Mouse (Mus musculus): ENCODE data around the gene Alkbh6. TPM values are rescaled to one million over a fixed set of nuclear protein-coding genes. Genes with fewer than 3 reads are reported as not detected.

The Alkbh6 gene
- total RNA-seq (2012; rRNA removed) (15.0 and 16.2 TPM in 2 replicates), polyA plus RNA-seq (2012; ENCODE audit: insufficient read depth in 1 of 2, insufficient read length in 2 of 2, low read depth in 1 of 2, low replicate concordance in 2 of 2, missing spikeins in 1 of 2) (10 to 100 TPM in 1 of 2 experiments, not detected in 1; 24.6 TPM)

- DNase-seq (ENCODE audit: low read depth, low spot score), result peak; percentile 98
- no peaks in the 10 kb centered on the region for H3K27me3 ChIP-seq (ENCODE audit: control insufficient read depth in 1 of 2, insufficient read depth in 2 of 2, low read length in 2 of 2)
- peaks cover 0 to 13% of the 10 kb centered on the region in 2 experiments; a peak in 3 of 4 replicates for H3K4me1 ChIP-seq (ENCODE audit: control insufficient read depth in 1 of 2, insufficient read depth in 2 of 2, low read length in 2 of 2)
- H3K79me2 ChIP-seq (ENCODE audit: control insufficient read depth, insufficient read depth, low read length, poor library complexity), result no peaks in the 10 kb centered on the region; the same call in 1 of the 2 replicates
- peak within 1 kb of the TSS; percentile 59 to 92 for H3K4me3 ChIP-seq (ENCODE audit: control insufficient read depth in 1 of 2, insufficient read depth in 1 of 2, low read depth in 2 of 2, low read length in 2 of 2)
- H3K36me3 ChIP-seq (ENCODE audit: control insufficient read depth in 1 of 2, insufficient read depth in 2 of 2, low read length in 2 of 2), result no peaks in the 10 kb centered on the region
- TF ChIP-seq CTCF (IDR thresholded peaks at IDR 0.05 in 2 of 3, conservative IDR thresholded peaks at IDR 0.05 in 1 of 3; ENCODE audit: control insufficient read depth in 1 of 3, insufficient read depth in 1 of 3, low read depth in 2 of 3, low read length in 3 of 3, poor library complexity in 1 of 3, severe bottlenecking in 1 of 3), result no peak
- TF ChIP-seq SIN3A (IDR thresholded peaks at IDR 0.05; ENCODE audit: low read length), result peak; percentile 81
- TF ChIP-seq ZKSCAN1 (IDR thresholded peaks at IDR 0.05; ENCODE audit: low read depth, low read length), result no peak
- TF ChIP-seq NRF1 (IDR thresholded peaks at IDR 0.05; ENCODE audit: insufficient read depth, low read depth, low read length, poor library complexity, severe bottlenecking), result peak; percentile 69
- peak; percentile 69; the same call in 1 of the 2 replicates for TF ChIP-seq MAZ (IDR thresholded peaks at IDR 0.05; ENCODE audit: low read depth, low read length)
- no peak for TF ChIP-seq ZC3H11A (IDR thresholded peaks at IDR 0.05; ENCODE audit: low read depth, low read length)
- peak; percentile 94 for TF ChIP-seq NELFE (IDR thresholded peaks at IDR 0.05; ENCODE audit: low read depth, low read length)
- peak; percentile 89 for TF ChIP-seq ELF1 (IDR thresholded peaks at IDR 0.05; ENCODE audit: low read depth, low read length)
- TF ChIP-seq BHLHE40 (IDR thresholded peaks at IDR 0.05; ENCODE audit: borderline replicate concordance, low read depth, low read length), result no peak
- no peak for TF ChIP-seq USF1 (IDR thresholded peaks at IDR 0.05; ENCODE audit: low read depth, low read length)
- TF ChIP-seq USF2 (IDR thresholded peaks at IDR 0.05; ENCODE audit: borderline replicate concordance in 1 of 2, insufficient read depth in 1 of 2, low read depth in 1 of 2, low read length in 2 of 2), result no peak
- no peak for TF ChIP-seq JUND (IDR thresholded peaks at IDR 0.05; ENCODE audit: low read depth, low read length)
- peak; percentile 78 to 98 for TF ChIP-seq POLR2A (IDR thresholded peaks at IDR 0.05; ENCODE audit: control insufficient read depth in 1 of 2, insufficient read depth in 1 of 2, low read depth in 1 of 2, low read length in 2 of 2, poor library complexity in 1 of 2)
- TF ChIP-seq TCF12 (IDR thresholded peaks at IDR 0.05; ENCODE audit: low read depth, low read length), result no peak
- no peak for TF ChIP-seq POLR2AphosphoS5 (IDR thresholded peaks at IDR 0.05; ENCODE audit: borderline replicate concordance, low read depth, low read length)
- TF ChIP-seq KAT2A (conservative IDR thresholded peaks at IDR 0.05; ENCODE audit: low read depth, low read length), result no peak; the same call in 1 of the 2 replicates
- TF ChIP-seq ETS1 (IDR thresholded peaks at IDR 0.05; ENCODE audit: low read depth, low read length), result no peak
- peak; percentile 96 for TF ChIP-seq POLR2AphosphoS2 (IDR thresholded peaks at IDR 0.05; ENCODE audit: low read length)
- TF ChIP-seq CHD2 (IDR thresholded peaks at IDR 0.05; ENCODE audit: low read length), result peak; percentile 38; the same call in 1 of the 2 replicates
- TF ChIP-seq ZMIZ1 (IDR thresholded peaks at IDR 0.05; ENCODE audit: low read depth, low read length), result 0 out of 2 replicates have a peak, but pooled peaks have one; percentile 55
- TF ChIP-seq TBP (IDR thresholded peaks at IDR 0.05; ENCODE audit: low read depth, low read length), result peak; percentile 79; the same call in 1 of the 2 replicates
- no peak for TF ChIP-seq E2F4 (IDR thresholded peaks at IDR 0.05; ENCODE audit: borderline replicate concordance, low read depth, low read length)
- peak; percentile 80 for TF ChIP-seq MXI1 (IDR thresholded peaks at IDR 0.05; ENCODE audit: low read depth, low read length)
- TF ChIP-seq MAFK (IDR thresholded peaks at IDR 0.05; ENCODE audit: borderline replicate concordance, low read depth, low read length), result no peak
- no peak for TF ChIP-seq MEF2A (IDR thresholded peaks at IDR 0.05; ENCODE audit: extremely low read depth, insufficient replicate concordance, low read depth, low read length, poor library complexity, severe bottlenecking)
- TF ChIP-seq EP300 (IDR thresholded peaks at IDR 0.05; ENCODE audit: low read depth in 1 of 2, low read length in 2 of 2), result no peak
- no peak for TF ChIP-seq SMC3 (IDR thresholded peaks at IDR 0.05; ENCODE audit: low read depth, low read length)
- no peak for TF ChIP-seq MYC (IDR thresholded peaks at IDR 0.05; ENCODE audit: low read depth, low read length)
- peak; percentile 54 for TF ChIP-seq MAX (IDR thresholded peaks at IDR 0.05; ENCODE audit: low read length)
- TF ChIP-seq RCOR1 (IDR thresholded peaks at IDR 0.05; ENCODE audit: low read depth, low read length), result peak; percentile 27
- TF ChIP-seq HCFC1 (IDR thresholded peaks at IDR 0.05; ENCODE audit: low read depth, low read length), result peak; percentile 85
- peak within 1 kb of the TSS; percentile 35; the same call in 1 of the 2 replicates for H3K27ac ChIP-seq (ENCODE audit: control insufficient read depth, low read depth, low read length)
- no peaks in the 10 kb centered on the region for H3K9me3 ChIP-seq (replicated peaks; ENCODE audit: insufficient read depth, low read length)
- peak within 1 kb of the TSS; percentile 72 for H3K9ac ChIP-seq (ENCODE audit: control insufficient read depth, low read depth, low read length, poor library complexity, severe bottlenecking)
Observed at GRCm38 (mm10) chr7:30308076-30309005, at the start of gene Alkbh6. Gene Alkbh6, plus strand, starts transcription at chr7:30308717.

Data from MEL (cell line).